Mouse (Mus musculus) testis, adult 2 months (tissue): ENCODE data around the gene Cep295nl.

Experiments
- CTCF ChIP-seq: fragments of 200-500 bp; IDR thresholded peaks from 2 replicates; pipeline ENCODE4 v1.5.1; 2012; ENCODE audit warnings: low read depth, mild to moderate bottlenecking, inconsistent platforms, low read length, moderate library complexity; ENCODE audit not compliant: control insufficient read depth, insufficient read depth, insufficient replicate concordance
- POLR2A ChIP-seq: fragments of 200-500 bp; IDR thresholded peaks from 2 replicates; pipeline ENCODE4 v1.6.1; 2012; ENCODE audit warnings: low read depth, mild to moderate bottlenecking, inconsistent platforms, low read length, moderate library complexity; ENCODE audit not compliant: control insufficient read depth

DNA sequence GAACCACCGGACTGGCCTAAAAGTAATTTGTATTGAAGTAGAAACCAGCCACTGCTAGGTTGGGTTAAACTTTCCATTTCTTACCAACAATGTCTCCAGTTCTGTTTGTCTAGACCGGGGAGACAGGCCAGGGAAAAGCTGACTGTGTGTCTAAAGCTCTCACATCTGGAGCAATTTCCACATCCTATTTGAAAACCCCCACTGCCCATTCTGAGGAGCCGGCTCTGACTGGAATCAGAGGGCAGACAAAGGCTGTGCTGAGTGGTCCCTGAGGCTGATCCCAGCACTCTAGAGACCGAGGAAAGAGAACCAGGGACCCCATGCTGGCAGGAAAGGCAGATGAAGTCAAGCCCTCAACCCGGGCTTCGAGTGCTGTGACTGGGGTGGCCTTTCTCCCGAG, 30.3 kb upstream of the Cep295nl start:
- TF ChIP-seq CTCF (no peak), POLR2A (no peak)
